Mouse (Mus musculus) spleen, adult 2 months (tissue): Measurements from ENCODE around the gene Bag2. TPM values are rescaled to one million over a fixed set of nuclear protein-coding genes. Genes with fewer than 3 reads are reported as not detected.

Experiments
- DNase-seq, 2 experiments: peaks; one replicate each; pipeline versions ENCODE4 v3.0.0 to v3.0.0-alpha.2; 2012 to 2021; ENCODE audit warnings: low spot score in 2 of 2, low read depth in 1 of 2
- H3K27ac ChIP-seq: fragments of 200-500 bp; 2 replicates; pipeline ENCODE4 v1.5.1; 2012; ENCODE audit warnings: low read length, inconsistent platforms; ENCODE audit not compliant: insufficient read depth
- H3K27me3 ChIP-seq: fragments of 200-500 bp; 2 replicates; pipeline ENCODE4 v1.6.1; 2012; ENCODE audit warnings: mild to moderate bottlenecking, moderate library complexity, low read length, inconsistent platforms; ENCODE audit not compliant: control insufficient read depth, insufficient read depth
- H3K36me3 ChIP-seq: fragments of 200-500 bp; 2 replicates; pipeline ENCODE4 v1.6.1; 2012; ENCODE audit warnings: mild to moderate bottlenecking, low read length, inconsistent platforms; ENCODE audit not compliant: control insufficient read depth, insufficient read depth
- H3K4me1 ChIP-seq: fragments of 200-500 bp; 2 replicates; pipeline ENCODE4 v1.6.1; 2011; ENCODE audit warnings: inconsistent platforms; ENCODE audit not compliant: control insufficient read depth, insufficient read depth, insufficient read length
- H3K4me3 ChIP-seq: fragments of 200-500 bp; 2 replicates; pipeline ENCODE4 v1.5.1; 2011; ENCODE audit warnings: mild to moderate bottlenecking, inconsistent platforms; ENCODE audit not compliant: insufficient read depth, insufficient read length; ENCODE audit errors: extremely low read depth
- CTCF ChIP-seq: fragments of 200-500 bp; IDR thresholded peaks from 2 replicates; pipeline ENCODE4 v1.5.1; 2011; ENCODE audit warnings: mild to moderate bottlenecking, inconsistent platforms; ENCODE audit not compliant: insufficient read depth, insufficient read length, insufficient replicate concordance; ENCODE audit errors: extremely low read depth
- POLR2A ChIP-seq: fragments of 200-500 bp; IDR thresholded peaks from 2 replicates; pipeline ENCODE4 v1.6.1; 2011; ENCODE audit warnings: low read depth, low read length, inconsistent platforms
- WGBS: fragments of 180-500 bp; shearing (Covaris S2); methylation state at CpG from one replicate; pipeline ENCODE4 v1.1.7; 2018; 5-methylcytosine and 5-hydroxymethylcytosine counted together
- polyA plus RNA-seq: library from polyadenylated mRNA; depleted of rRNA; stranded (reverse); fragments of >200 nt; gene quantifications from 2 replicates; pipeline ENCODE4 v1.2.3, GENCODE M21; 2012

Bag2 gene
- polyA plus RNA-seq, 1 experiment, result 5.3 TPM

DNA sequence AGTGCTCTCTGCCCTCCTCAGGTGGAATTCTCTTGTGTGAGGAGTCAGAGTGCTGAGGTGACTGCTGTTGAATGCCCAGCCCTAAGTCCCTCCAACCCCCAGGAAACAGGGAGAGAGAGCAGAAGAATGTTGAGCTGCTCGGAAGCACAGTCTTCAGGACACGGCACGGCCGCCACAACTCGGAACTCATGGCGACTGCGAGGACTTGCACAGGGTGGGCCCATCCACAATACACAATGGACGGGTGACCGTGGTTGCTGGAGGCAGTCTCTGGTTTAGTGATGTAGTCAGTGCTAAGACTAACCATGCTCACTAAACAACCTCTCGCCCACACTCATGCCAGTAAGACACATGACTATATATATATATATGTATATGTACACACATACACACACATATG, 14.0 kb upstream of the Bag2 start:
- Histone ChIP-seq H3K4me3 (no peak overlapping the region), H3K4me1 (no peaks in the 10 kb centered on the region), H3K27me3 (no peaks in the 10 kb centered on the region), H3K36me3 (peaks cover 28% of the 10 kb centered on the region), H3K27ac (no peak overlapping the region)
- DNase-seq, result no peak
- TF ChIP-seq POLR2A, result no peak
- no peak for TF ChIP-seq CTCF
- WGBS, result 96% methylated on average over 10 of the region's 10 CpGs

DNA sequence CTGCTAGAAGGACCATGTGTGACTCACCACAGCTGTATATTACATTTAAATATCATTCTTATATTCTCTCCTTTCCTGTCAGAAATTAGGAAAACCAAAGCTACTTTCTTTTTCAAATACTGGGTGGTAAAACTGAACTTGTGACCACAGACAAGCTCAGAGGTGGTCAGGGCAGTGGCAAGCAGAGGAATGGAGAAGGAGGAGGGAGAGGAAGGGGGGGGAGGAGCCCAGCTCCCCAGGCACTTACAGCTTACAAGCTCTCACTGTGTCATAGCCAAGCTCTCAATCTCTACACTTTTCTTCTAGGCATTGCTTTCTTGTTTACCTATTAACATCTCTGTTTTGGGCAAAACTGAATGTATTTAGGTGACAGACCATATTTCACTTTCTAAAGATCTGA, 11.2 kb upstream of the Bag2 start:
- H3K4me1 ChIP-seq, result no peaks in the 10 kb centered on the region
- no peak overlapping the region for H3K27ac ChIP-seq
- TF ChIP-seq CTCF, result no peak
- no peak for TF ChIP-seq POLR2A
- no peak for DNase-seq
- no peak overlapping the region for H3K4me3 ChIP-seq
- H3K36me3 ChIP-seq, result peaks cover 25% of the 10 kb centered on the region
- no peaks in the 10 kb centered on the region for H3K27me3 ChIP-seq

DNA sequence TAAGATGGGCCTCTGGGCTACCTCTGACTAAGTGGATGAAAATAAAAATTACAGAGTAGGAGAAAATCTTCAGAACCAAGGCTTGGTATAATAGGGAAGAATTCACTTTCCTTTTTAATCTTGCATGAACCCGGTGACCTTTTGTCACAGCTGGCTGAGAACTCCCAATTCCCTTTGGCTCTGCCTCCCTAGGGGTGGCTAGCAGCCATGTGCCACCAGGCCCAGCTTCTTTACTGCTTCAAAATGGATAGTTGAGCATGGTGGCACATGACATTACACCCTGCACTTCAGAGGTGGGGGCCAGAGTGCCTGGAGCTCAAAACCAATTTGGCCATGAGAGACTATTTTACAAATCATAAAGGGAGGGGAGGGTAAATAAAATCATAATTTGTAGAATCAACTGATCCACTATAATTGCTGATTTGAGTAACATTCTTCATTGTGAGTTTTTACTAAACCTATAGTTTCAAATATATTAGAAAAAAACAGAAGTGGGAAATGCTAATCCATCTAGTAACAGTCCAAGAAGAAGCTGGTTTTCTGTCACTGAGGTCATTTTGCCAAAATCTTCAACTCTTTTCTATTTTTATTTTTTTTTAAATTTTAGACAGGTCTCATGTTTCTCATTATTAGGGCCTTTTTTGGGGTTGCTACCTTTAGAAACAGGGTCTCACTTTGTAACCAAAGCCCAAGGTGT, 10.6 kb upstream of the Bag2 start:
- 83% methylated on average over 1 of the region's 1 CpGs for WGBS
- Histone ChIP-seq H3K27ac (no peak overlapping the region), H3K36me3 (peaks cover 24% of the 10 kb centered on the region), H3K27me3 (no peaks in the 10 kb centered on the region), H3K4me3 (no peak overlapping the region), H3K4me1 (no peaks in the 10 kb centered on the region)
- TF ChIP-seq POLR2A, result no peak
- no peak for DNase-seq

DNA sequence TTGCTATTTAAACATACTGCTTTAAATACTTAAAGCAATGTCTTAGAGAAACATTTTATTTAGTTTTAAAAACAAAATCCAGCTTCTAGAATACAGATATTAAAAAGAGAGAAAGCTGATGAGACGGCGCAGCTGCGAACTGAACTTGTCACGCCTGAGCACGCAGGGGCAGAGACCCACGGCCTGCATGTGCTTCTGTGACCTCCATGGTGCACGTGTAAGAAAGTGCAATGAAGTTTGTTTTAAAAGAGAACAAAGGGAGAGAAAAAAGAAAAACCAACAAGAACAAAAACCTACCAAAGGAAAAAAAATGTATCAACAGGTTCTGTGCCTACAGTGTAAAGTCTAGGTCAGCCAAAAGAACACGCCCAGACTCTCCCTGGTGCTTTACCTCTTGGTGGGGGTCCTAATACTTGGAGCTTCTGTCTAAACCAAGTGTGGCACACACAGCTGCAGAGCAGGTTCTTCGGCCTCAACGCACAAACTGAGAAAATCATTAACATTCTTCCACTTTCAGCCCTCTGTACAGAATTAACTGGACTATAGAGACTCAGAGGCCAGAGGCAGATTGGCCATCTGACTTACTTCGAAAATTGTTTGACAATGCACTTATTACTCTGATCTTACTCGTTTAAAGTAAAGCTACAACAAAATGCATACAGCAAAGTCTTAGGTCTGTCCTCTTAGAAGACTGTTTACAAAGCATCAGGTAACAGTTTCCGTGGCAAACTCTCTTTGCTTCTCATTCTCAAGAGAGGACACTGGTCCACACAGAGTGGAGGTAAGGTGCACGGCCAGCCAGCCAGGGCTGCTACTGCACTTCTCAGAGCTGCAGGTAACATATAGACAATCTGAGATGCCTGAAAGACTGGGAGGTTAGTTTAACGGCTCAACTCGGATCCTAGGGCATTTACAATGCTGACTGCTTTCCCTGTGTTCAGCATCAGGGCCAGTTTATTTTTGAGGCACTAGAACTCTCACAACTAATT, 9.2 kb upstream of the Bag2 start:
- Histone ChIP-seq H3K4me3 (no peak overlapping the region), H3K27me3 (no peaks in the 10 kb centered on the region), H3K27ac (no peak overlapping the region), H3K36me3 (peaks cover 24% of the 10 kb centered on the region), H3K4me1 (no peaks in the 10 kb centered on the region)
- no peak for DNase-seq
- 93% methylated on average over 16 of the region's 16 CpGs for WGBS
- TF ChIP-seq POLR2A (no peak), CTCF (no peak)

DNA sequence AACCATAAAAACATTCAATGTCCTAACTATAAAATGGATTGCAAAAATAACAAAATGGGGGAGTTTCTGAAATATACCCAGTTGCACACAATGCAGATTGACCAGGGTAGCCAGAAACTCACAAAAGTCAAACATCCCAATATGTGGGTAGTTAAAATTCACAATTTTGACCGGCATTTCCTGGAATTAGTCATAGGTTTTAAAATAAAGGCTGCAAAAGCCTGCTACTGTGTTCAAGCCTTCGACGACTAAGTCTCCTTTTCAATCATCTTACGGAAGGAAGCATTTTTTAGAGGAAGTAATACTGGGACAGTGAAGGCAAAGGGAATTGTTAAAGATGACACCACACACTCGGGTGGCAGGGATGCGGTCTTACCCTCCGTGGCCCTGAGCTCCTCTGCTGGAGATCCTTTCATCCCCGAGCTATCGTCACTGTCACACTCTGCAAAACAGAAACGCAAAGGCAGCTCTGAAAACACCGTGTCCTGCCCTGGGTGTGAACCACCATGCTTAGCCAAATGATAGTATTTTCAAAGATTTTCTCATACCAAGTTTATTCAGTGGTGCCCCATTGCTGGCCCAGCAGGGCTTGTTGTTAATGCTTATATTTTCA, 8.0 kb upstream of the Bag2 start:
- no peak overlapping the region for H3K27ac ChIP-seq
- TF ChIP-seq POLR2A (no peak), CTCF (no peak)
- H3K27me3 ChIP-seq, result no peaks in the 10 kb centered on the region
- no peaks in the 10 kb centered on the region for H3K4me1 ChIP-seq
- WGBS, result 94% methylated on average over 11 of the region's 11 CpGs
- H3K4me3 ChIP-seq, result no peak overlapping the region
- no peak for DNase-seq
- H3K36me3 ChIP-seq, result peaks cover 14% of the 10 kb centered on the region

DNA sequence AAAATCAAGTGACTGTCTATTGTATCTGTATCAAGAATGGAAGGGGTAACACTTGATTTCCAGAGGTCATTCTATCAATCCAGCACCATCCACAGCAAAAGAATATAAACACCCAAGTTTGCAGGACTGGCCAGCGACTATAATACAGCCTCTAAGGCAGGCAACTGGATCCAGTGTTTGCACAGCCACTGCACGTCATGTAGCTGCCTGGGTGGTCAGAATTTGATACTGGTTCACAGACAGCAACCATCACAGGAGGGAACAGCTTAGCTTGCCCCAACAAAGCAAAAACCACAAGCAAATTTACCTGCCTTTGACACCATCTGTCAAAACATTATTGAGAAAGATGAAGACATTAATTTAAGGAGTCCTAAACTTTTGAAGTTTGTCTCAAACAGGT, 6.2 kb upstream of the Bag2 start:
- no peak overlapping the region for H3K4me3 ChIP-seq
- peaks cover 3% of the 10 kb centered on the region for H3K36me3 ChIP-seq
- H3K27me3 ChIP-seq, result no peaks in the 10 kb centered on the region
- no peak for DNase-seq
- H3K27ac ChIP-seq, result no peak overlapping the region
- H3K4me1 ChIP-seq, result no peaks in the 10 kb centered on the region
- TF ChIP-seq CTCF (no peak), POLR2A (no peak)
- WGBS, result 92% methylated on average over 2 of the region's 2 CpGs

DNA sequence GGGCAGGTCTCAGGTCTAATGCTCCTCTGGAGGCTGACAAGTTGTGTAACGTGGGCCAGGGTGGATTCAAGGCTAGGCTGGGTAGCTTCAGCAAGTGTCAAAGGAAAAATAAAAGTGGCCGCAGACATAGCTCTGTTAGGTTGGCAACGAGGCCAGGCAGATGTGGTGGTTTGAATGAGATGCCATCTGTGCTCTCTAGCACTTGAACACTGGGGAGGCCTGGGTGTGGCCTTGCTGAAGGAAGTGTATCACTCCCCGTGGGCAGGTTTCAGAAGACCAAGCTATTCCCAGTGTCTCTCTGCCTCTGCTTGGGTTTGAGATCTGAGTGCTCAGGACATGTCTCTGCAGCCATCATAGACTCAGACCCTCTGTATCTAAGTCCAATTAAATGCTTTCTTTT, 893 bp upstream of the Bag2 start:
- Histone ChIP-seq H3K36me3 (no peaks in the 10 kb centered on the region), H3K4me1 (peaks cover 6% of the 10 kb centered on the region), H3K4me3 (no peak overlapping the region), H3K27me3 (no peaks in the 10 kb centered on the region), H3K27ac (no peak overlapping the region)
- no peak for TF ChIP-seq CTCF
- no peak for TF ChIP-seq POLR2A
- 34% methylated on average over 4 of the region's 4 CpGs for WGBS
- no peak for DNase-seq
